Mouse (Mus musculus): ENCODE measurements around the gene Il12rb2. TPM values are rescaled to one million over a fixed set of nuclear protein-coding genes. Genes with fewer than 3 reads are reported as not detected.

Gene Il12rb2
- polyA plus RNA-seq, 1 experiment from 2014 or later = not detected

DNA sequence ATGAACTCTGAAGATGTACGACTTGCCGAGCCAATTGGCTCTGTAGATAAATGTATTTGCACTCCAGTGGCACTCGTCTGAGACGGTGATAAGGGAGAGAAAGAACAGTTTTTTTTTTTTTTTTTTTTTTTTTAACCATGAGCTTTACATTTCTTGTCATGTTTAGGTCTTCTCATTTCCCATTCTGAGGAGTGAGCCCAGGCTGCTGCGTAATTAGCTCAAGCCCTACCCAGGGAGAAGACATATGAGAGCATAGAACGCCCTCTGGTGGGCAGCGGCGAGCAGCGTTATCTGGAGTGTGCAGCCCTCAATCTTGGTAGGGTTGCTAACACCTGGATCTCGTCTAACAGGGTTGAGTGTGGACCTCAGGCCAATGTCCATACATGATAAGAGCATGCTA lies 57.5 kb downstream of the Il12rb2 start:
- no peaks in the 10 kb centered on the region for H3K27me3 ChIP-seq (replicated peaks)
- no peak overlapping the region for H3K4me2 ChIP-seq
- no peak overlapping the region for H3K27ac ChIP-seq (ENCODE audit: poor library complexity, severe bottlenecking)
- H3K4me1 ChIP-seq (replicated peaks) = no peaks in the 10 kb centered on the region
- WGBS = 22% methylated on average over 10 of the region's 10 CpGs
- ATAC-seq (ENCODE audit: insufficient number of reproducible peaks, low FRiP score) = 0 out of 2 replicates have a peak, but pooled peaks have one; percentile 51
- H3K4me3 ChIP-seq = no peak overlapping the region
- H3K9ac ChIP-seq = no peak overlapping the region
- no peaks in the 10 kb centered on the region for H3K9me3 ChIP-seq (replicated peaks)
- H3K36me3 ChIP-seq = no peaks in the 10 kb centered on the region

DNA sequence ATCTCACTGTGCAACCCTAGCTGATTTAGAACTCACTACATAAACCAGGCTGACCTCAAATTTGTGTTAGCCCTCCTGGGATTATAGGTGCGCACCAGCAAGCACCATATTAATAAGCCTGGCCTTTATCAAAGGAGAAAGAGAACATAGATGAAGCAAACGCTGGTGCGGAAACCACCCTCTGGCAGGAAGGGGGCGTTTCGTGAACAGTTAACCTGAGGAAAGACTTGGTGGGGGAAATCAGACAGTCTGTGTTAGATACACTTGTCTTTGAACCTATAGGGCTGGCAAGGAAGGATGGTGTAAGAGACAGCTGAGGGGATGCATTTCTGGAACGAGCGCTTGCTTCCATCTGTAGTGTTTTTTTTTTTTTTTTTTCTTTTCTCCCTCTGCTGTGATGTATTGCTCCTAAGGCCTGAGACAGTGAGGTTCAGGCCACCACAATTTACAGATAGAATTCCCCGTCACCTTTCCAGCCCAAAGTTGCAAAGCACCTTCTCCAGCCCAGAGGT lies 58.1 kb downstream of the Il12rb2 start:
- H3K27ac ChIP-seq (ENCODE audit: poor library complexity, severe bottlenecking) = no peak overlapping the region
- no peak for ATAC-seq (ENCODE audit: insufficient number of reproducible peaks, low FRiP score)
- WGBS = 77% methylated on average over 8 of the region's 8 CpGs
- no peaks in the 10 kb centered on the region for H3K36me3 ChIP-seq
- H3K27me3 ChIP-seq (replicated peaks) = no peaks in the 10 kb centered on the region
- no peak overlapping the region for H3K4me2 ChIP-seq
- no peak overlapping the region for H3K4me3 ChIP-seq
- H3K9me3 ChIP-seq (replicated peaks) = no peaks in the 10 kb centered on the region
- H3K4me1 ChIP-seq (replicated peaks) = no peaks in the 10 kb centered on the region
- no peak overlapping the region for H3K9ac ChIP-seq

DNA sequence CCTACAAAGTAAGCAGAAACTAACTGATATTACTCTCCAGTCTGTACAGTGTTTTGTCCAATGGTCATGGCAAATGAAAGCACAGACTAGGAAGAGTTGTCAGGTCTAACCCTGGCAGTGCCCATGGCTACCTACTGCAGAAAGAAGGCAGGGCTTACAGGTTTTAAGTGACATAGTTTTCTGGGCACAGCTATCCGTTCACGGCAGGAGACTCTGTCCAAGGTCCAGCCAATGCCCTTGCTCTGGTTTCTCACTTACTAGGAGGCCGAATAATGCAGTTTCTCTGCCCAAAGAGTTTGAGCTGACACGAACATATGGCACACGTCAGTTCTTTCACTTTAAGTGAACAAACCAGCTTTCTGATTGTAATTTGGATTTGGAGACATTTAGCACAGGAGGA lies 58.9 kb downstream of the Il12rb2 start:
- no peak for ATAC-seq (ENCODE audit: insufficient number of reproducible peaks, low FRiP score)
- H3K27me3 ChIP-seq (replicated peaks) = no peaks in the 10 kb centered on the region
- no peak overlapping the region for H3K4me2 ChIP-seq
- WGBS = 64% methylated on average over 5 of the region's 5 CpGs
- no peaks in the 10 kb centered on the region for H3K4me1 ChIP-seq (replicated peaks)
- H3K9me3 ChIP-seq (replicated peaks) = no peaks in the 10 kb centered on the region
- no peaks in the 10 kb centered on the region for H3K36me3 ChIP-seq
- H3K27ac ChIP-seq (ENCODE audit: poor library complexity, severe bottlenecking) = no peak overlapping the region
- H3K9ac ChIP-seq = no peak overlapping the region
- H3K4me3 ChIP-seq = no peak overlapping the region

DNA sequence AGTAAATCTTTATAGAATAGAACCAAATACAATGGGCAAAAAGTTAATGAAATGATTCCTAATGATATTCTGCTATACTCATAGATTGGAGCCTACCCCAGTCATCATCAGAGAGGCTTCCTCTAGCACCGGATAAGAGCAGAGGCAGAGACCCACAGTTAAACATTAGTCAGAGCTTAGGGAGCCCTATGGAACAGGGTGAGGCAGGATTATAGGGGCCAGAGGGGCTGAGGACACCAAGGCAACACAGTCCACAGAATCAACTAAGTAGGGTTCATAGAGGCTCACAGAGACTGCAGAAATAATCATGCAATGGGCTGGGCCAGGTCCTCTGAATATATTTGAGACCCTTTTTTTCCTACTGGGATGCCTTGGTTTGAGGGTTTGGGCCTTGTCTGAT lies 61.3 kb downstream of the Il12rb2 start:
- H3K4me1 ChIP-seq (replicated peaks) = no peaks in the 10 kb centered on the region
- H3K36me3 ChIP-seq = no peaks in the 10 kb centered on the region
- ATAC-seq (ENCODE audit: insufficient number of reproducible peaks, low FRiP score) = no peak
- H3K4me3 ChIP-seq = no peak overlapping the region
- H3K9ac ChIP-seq = no peak overlapping the region
- no peaks in the 10 kb centered on the region for H3K9me3 ChIP-seq (replicated peaks)
- no peak overlapping the region for H3K27ac ChIP-seq (ENCODE audit: poor library complexity, severe bottlenecking)
- H3K27me3 ChIP-seq (replicated peaks) = no peaks in the 10 kb centered on the region
- 63% methylated on average over 1 of the region's 1 CpGs for WGBS
- H3K4me2 ChIP-seq = no peak overlapping the region

DNA sequence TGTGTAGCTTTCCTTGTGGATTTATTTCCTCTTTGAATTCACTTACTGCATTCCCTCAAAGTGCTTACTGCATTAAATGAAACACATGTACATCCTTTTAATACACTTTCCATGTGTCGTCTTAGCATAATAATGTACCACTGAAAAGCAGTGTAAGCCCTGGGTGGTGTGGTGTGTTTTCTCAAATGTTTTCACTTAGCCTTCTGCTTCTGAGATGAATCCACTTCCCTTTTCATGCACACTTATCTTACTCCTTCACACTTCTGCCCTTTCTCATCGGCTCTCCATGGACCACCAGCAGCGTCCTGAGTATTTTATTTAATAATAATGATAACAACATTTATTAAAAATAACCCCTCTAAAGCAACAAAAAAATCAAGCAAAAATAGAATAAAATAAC lies 66.2 kb downstream of the Il12rb2 start:
- Histone ChIP-seq H3K4me1 (replicated peaks) (no peaks in the 10 kb centered on the region), H3K9me3 (replicated peaks) (no peaks in the 10 kb centered on the region), H3K36me3 (no peaks in the 10 kb centered on the region), H3K27me3 (replicated peaks) (no peaks in the 10 kb centered on the region), H3K4me3 (no peak overlapping the region), H3K4me2 (no peak overlapping the region), H3K9ac (no peak overlapping the region), H3K27ac (ENCODE audit: poor library complexity, severe bottlenecking) (no peak overlapping the region)
- WGBS = 76% methylated on average over 3 of the region's 3 CpGs
- ATAC-seq (ENCODE audit: insufficient number of reproducible peaks, low FRiP score) = no peak

DNA sequence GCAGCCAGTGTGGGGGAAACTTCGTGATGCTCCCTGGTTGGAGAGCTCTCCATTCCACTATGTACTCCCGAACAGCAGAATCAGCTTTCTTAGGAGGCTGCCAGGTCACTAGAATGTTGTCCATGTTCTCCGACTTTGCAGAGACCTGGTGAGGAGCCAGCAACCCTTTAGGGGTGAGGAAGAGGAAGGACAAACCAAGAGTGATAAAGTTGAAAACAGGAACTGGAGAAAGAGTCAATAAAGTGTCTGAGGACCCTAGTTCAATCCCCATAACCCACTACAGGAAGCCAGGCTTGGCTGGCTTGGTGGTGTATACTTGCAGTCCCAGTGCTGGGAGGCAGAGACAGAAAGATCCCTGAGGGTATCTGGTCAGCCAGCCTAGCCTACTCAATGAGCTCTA lies 67.0 kb downstream of the Il12rb2 start:
- no peaks in the 10 kb centered on the region for H3K27me3 ChIP-seq (replicated peaks)
- no peak for ATAC-seq (ENCODE audit: insufficient number of reproducible peaks, low FRiP score)
- WGBS = 78% methylated on average over 3 of the region's 3 CpGs
- no peaks in the 10 kb centered on the region for H3K36me3 ChIP-seq
- no peak overlapping the region for H3K4me3 ChIP-seq
- H3K9ac ChIP-seq = no peak overlapping the region
- no peak overlapping the region for H3K4me2 ChIP-seq
- no peak overlapping the region for H3K27ac ChIP-seq (ENCODE audit: poor library complexity, severe bottlenecking)
- no peaks in the 10 kb centered on the region for H3K4me1 ChIP-seq (replicated peaks)
- H3K9me3 ChIP-seq (replicated peaks) = no peaks in the 10 kb centered on the region

DNA sequence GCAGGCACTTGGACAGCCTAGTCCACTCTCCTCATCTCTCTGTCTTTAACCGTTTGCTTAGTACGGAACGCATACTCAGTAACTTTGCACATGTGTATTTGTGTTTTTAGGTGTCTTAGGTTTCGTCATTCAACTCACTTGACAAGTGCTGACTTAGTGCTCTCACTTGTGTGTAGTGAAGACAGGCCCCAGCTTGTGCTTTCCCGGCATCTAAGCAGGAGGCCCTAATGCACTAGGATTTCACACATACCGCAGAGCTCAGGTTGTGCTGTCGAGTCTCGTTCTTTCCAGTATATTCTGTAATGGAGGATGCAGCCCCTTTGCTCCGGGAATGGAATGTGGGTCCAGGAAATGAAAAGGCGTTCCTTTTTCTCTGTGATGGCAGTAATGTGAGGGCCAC lies 72.8 kb downstream of the Il12rb2 start:
- WGBS = 79% methylated on average over 10 of the region's 10 CpGs
- Histone ChIP-seq H3K4me1 (replicated peaks) (peaks cover 21% of the 10 kb centered on the region), H3K9me3 (replicated peaks) (no peaks in the 10 kb centered on the region), H3K4me2 (no peak overlapping the region), H3K9ac (no peak overlapping the region), H3K27ac (ENCODE audit: poor library complexity, severe bottlenecking) (no peak overlapping the region), H3K27me3 (replicated peaks) (no peaks in the 10 kb centered on the region), H3K36me3 (no peaks in the 10 kb centered on the region), H3K4me3 (no peak overlapping the region)
- ATAC-seq (ENCODE audit: insufficient number of reproducible peaks, low FRiP score) = no peak

DNA sequence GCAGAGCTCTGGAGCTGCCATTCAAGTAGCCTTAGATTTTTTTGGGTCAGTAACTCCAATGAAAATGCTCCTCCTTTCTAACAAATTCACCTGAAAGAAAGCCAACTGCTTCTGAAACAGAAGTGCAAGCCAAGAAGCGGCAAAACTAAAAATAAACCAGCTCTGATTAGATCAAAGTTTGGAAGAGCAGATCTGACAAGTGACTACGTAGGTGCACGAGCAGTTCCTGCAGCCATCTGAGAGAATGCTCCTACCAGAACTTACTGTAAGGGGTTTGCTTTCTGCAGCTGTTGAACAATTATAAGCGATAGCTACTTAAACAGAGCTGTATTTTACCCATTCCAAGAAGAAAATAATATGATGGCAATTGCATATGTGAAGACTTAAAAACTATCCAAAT lies 73.5 kb downstream of the Il12rb2 start:
- Histone ChIP-seq H3K27ac (ENCODE audit: poor library complexity, severe bottlenecking) (no peak overlapping the region), H3K4me2 (no peak overlapping the region), H3K27me3 (replicated peaks) (no peaks in the 10 kb centered on the region), H3K9ac (no peak overlapping the region), H3K9me3 (replicated peaks) (no peaks in the 10 kb centered on the region), H3K4me1 (replicated peaks) (peaks cover 21% of the 10 kb centered on the region), H3K36me3 (no peaks in the 10 kb centered on the region), H3K4me3 (no peak overlapping the region)
- ATAC-seq (ENCODE audit: insufficient number of reproducible peaks, low FRiP score) = no peak
- WGBS = 75% methylated on average over 4 of the region's 4 CpGs

DNA sequence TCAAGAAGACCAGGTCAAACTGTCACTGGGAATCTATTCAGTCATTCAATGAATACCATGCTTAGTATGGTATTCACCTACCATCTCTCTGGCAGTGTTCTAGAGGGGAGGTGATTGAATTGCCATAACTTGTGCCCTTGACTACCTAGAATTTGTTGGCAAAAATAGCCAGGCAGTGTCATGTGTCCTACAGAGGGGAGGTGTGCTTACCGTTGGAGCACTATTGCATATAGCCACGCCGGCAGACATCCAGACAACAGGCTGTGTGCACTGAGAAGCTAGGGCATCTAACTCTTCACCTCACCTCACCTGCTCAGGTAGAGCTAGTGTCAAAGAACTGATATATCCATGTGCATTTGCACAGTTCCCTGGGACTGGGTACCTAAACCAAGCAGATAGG lies 74.8 kb downstream of the Il12rb2 start:
- WGBS = 78% methylated on average over 3 of the region's 3 CpGs
- Histone ChIP-seq H3K4me3 (no peak overlapping the region), H3K9me3 (replicated peaks) (no peaks in the 10 kb centered on the region), H3K36me3 (no peaks in the 10 kb centered on the region), H3K4me1 (replicated peaks) (peaks cover 21% of the 10 kb centered on the region), H3K9ac (no peak overlapping the region), H3K27me3 (replicated peaks) (no peaks in the 10 kb centered on the region), H3K4me2 (no peak overlapping the region), H3K27ac (ENCODE audit: poor library complexity, severe bottlenecking) (no peak overlapping the region)
- ATAC-seq (ENCODE audit: insufficient number of reproducible peaks, low FRiP score) = no peak

DNA sequence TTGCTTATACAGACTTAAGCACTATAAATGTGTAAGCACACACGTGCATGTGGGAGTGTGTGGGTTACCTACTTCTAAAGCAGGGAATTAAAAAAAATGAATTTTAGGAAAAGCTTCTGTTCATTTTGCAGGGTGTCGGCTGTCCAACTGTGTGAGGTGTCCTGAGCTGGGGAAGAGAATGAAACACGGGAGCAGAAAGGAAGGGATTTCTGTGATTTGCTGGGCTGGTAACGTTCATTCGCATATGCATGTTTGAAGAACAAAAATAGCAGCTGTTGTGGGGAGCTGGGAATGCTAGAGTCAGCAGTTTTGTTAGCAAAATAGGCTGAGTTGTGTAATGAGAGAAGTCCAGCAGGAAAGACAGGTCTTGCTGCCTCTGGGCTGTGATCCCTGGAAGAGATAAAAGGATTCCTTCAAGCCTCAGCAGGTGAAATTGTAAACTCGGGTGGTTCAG lies 75.3 kb downstream of the Il12rb2 start:
- Histone ChIP-seq H3K4me2 (no peak overlapping the region), H3K4me3 (no peak overlapping the region), H3K9ac (no peak overlapping the region), H3K9me3 (replicated peaks) (no peaks in the 10 kb centered on the region), H3K27me3 (replicated peaks) (no peaks in the 10 kb centered on the region), H3K36me3 (no peaks in the 10 kb centered on the region), H3K4me1 (replicated peaks) (peaks cover 21% of the 10 kb centered on the region), H3K27ac (ENCODE audit: poor library complexity, severe bottlenecking) (no peak overlapping the region)
- 40% methylated on average over 6 of the region's 6 CpGs for WGBS
- no peak for ATAC-seq (ENCODE audit: insufficient number of reproducible peaks, low FRiP score)

DNA sequence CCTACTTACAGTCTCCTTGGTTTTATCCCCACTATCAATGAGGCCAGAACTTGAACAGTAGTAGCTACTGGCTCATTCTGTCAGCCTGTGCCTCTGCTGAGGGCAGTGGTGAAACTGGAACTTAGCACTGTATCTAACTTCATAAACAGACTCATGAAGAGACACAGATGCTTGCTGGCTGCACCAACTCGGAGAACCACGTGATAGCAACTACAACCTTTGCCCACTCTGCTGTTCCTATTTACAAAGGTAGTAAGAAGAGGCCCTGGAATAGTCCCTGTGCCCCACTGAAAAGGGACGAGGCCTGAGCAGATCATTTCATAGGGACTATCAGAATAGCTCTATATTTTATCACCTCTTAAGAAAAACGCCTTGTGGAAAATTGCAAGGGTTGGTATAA lies 75.7 kb downstream of the Il12rb2 start:
- 61% methylated on average over 4 of the region's 4 CpGs for WGBS
- H3K4me2 ChIP-seq = no peak overlapping the region
- no peak for ATAC-seq (ENCODE audit: insufficient number of reproducible peaks, low FRiP score)
- H3K27me3 ChIP-seq (replicated peaks) = no peaks in the 10 kb centered on the region
- H3K27ac ChIP-seq (ENCODE audit: poor library complexity, severe bottlenecking) = no peak overlapping the region
- no peaks in the 10 kb centered on the region for H3K9me3 ChIP-seq (replicated peaks)
- H3K36me3 ChIP-seq = no peaks in the 10 kb centered on the region
- no peak overlapping the region for H3K4me3 ChIP-seq
- peaks cover 21% of the 10 kb centered on the region for H3K4me1 ChIP-seq (replicated peaks)
- H3K9ac ChIP-seq = no peak overlapping the region

DNA sequence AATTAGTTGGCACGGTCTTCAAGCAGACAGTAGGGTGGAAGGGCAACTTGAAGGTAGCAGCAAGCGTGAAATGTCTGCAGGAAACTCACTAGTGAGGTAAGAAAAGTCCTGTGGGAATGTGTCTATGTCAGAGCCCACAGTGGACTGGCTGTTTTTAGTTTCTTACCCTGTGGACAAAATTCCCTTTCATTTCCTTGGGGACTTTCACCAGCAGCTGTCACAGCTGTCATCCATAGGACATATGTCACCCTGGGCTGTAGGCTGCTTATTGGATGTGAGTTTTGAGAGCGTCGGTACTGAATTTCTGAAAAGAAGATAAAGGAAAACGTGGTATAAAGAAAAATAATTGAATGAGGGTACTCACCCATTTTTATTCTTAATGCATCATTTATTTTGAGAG lies 77.2 kb downstream of the Il12rb2 start:
- peaks cover 21% of the 10 kb centered on the region for H3K4me1 ChIP-seq (replicated peaks)
- H3K36me3 ChIP-seq = no peaks in the 10 kb centered on the region
- no peak for ATAC-seq (ENCODE audit: insufficient number of reproducible peaks, low FRiP score)
- 82% methylated on average over 5 of the region's 5 CpGs for WGBS
- H3K9ac ChIP-seq = no peak overlapping the region
- H3K27me3 ChIP-seq (replicated peaks) = no peaks in the 10 kb centered on the region
- no peaks in the 10 kb centered on the region for H3K9me3 ChIP-seq (replicated peaks)
- no peak overlapping the region for H3K4me2 ChIP-seq
- no peak overlapping the region for H3K4me3 ChIP-seq
- no peak overlapping the region for H3K27ac ChIP-seq (ENCODE audit: poor library complexity, severe bottlenecking)
